25 mouse cellular contexts compared by ENCODE assay signal in genomic region chr7:19792701-19793630, GRCm38 (mm10). TPM values are rescaled to one million over a fixed set of nuclear protein-coding genes. Genes with fewer than 3 reads are reported as not detected.
A peak's percentile ranks its signal among the peaks of the same experiment; 100 is the strongest.
DNase-seq lines count a peak whose midpoint lies in the region; ATAC-seq and TF ChIP-seq lines count a peak whose summit lies in the region.
"Had no signal": no experiment of that assay in that cellular context is flagged by ENCODE, and none has a peak within 500 bp of the region (broad histone marks: within the 10 kb centered on the region; RNA-seq: fewer than 3 reads in every experiment).

No protein-coding gene starts in this region.

- TF ChIP-seq RAD21 in CH12.LX (IDR thresholded peaks at IDR 0.05; ENCODE audit: low read depth, low read length), result no peak

- H3K79me2 ChIP-seq in CH12.LX (replicated peaks; ENCODE audit: control insufficient read depth, extremely low read depth, insufficient read depth, poor library complexity, severe bottlenecking), result no peaks in the 10 kb centered on the region

- dilution Hi-C loops in CH12.LX (cut with MboI; ENCODE audit: extremely low pct_ligation_motif_present, extremely low pct_unique_long_range_greater_than_20kb, low sequenced_read_pairs), result no loop called here

- DNase-seq in kidney, adult 9 months, result peak; percentile 87
- peak; percentile 75 for DNase-seq in CH12.LX (ENCODE audit: extremely low read depth)
- DNase-seq in midbrain, embryonic 11.5 days (ENCODE audit: low spot score, missing footprints), result no peak
- DNase-seq: adrenal gland, postnatal 36 days; B cell, adult 2 months; cerebellum, adult 2 months; cerebellum, postnatal 36 days; heart, postnatal 10 days; lung, adult 18-20 months; lung, postnatal 14 days; thymus, postnatal 36 days had no signal

- in situ Hi-C loops in CH12.LX (cut with MboI; ENCODE audit: low pct_ligation_motif_present, low pct_unique_long_range_greater_than_20kb, low sequenced_read_pairs), result no loop called here

- TF ChIP-seq EP300 in CH12.LX (IDR thresholded peaks at IDR 0.05; ENCODE audit: low read length), result peak; percentile 94

- no peaks in the 10 kb centered on the region for H3K9me3 ChIP-seq in kidney, embryonic 14.5 days (ENCODE audit: control insufficient read depth, low read length)
- peaks cover 4% of the 10 kb centered on the region for H3K9me3 ChIP-seq in CH12.LX (replicated peaks; ENCODE audit: low read length)
- no peaks in the 10 kb centered on the region for H3K9me3 ChIP-seq in intestine, embryonic 16.5 days (ENCODE audit: control insufficient read depth, low read length)
- no peaks in the 10 kb centered on the region for H3K9me3 ChIP-seq in stomach, embryonic 16.5 days (replicated peaks; ENCODE audit: control insufficient read depth, low read length)
- H3K9me3 ChIP-seq in midbrain, embryonic 11.5 days (ENCODE audit: control insufficient read depth, low read length), result no peaks in the 10 kb centered on the region
- H3K9me3 ChIP-seq: hindbrain, embryonic 12.5 days; limb, embryonic 12.5 days; neural tube, embryonic 15.5 days had no signal

- H3K9ac ChIP-seq in kidney, embryonic 14.5 days (ENCODE audit: low read depth, low read length), result no peak overlapping the region
- H3K9ac ChIP-seq in CH12.LX (ENCODE audit: insufficient read depth, low read depth), result 0 out of 2 replicates have a peak overlapping the region, but pooled peaks have one; percentile 21
- no peak overlapping the region for H3K9ac ChIP-seq in intestine, embryonic 16.5 days (ENCODE audit: low read depth, low read length)
- no peak overlapping the region for H3K9ac ChIP-seq in stomach, embryonic 16.5 days (ENCODE audit: low read length)
- no peak overlapping the region for H3K9ac ChIP-seq in midbrain, embryonic 11.5 days (ENCODE audit: low read length)
- H3K9ac ChIP-seq: hindbrain, embryonic 12.5 days; limb, embryonic 12.5 days; neural tube, embryonic 15.5 days had no signal

- no peak overlapping the region for H3K4me3 ChIP-seq in kidney, embryonic 14.5 days (ENCODE audit: low read length)
- H3K4me3 ChIP-seq in CH12.LX (replicated peaks in 1 of 3; ENCODE audit: low read depth in 2 of 3, low read length in 2 of 3, poor library complexity in 1 of 3), result peak overlapping the region; percentile 34 to 36 (median 34)
- no peak overlapping the region for H3K4me3 ChIP-seq in intestine, embryonic 16.5 days (ENCODE audit: low read length)
- H3K4me3 ChIP-seq in stomach, embryonic 16.5 days (replicated peaks; ENCODE audit: low read length), result no peak overlapping the region
- H3K4me3 ChIP-seq in midbrain, embryonic 11.5 days (ENCODE audit: low read depth, low read length), result no peak overlapping the region
- H3K4me3 ChIP-seq: forebrain, embryonic 10.5 days; hindbrain, embryonic 12.5 days; limb, embryonic 12.5 days; neural tube, embryonic 15.5 days had no signal

- H3K27ac ChIP-seq in kidney, embryonic 14.5 days (ENCODE audit: low read depth, low read length), result no peak overlapping the region
- peak overlapping the region; percentile 63 for H3K27ac ChIP-seq in CH12.LX (ENCODE audit: insufficient read depth, low read depth)
- H3K27ac ChIP-seq in intestine, embryonic 16.5 days (ENCODE audit: low read length), result peak overlapping the region; percentile 60
- H3K27ac ChIP-seq in stomach, embryonic 16.5 days (ENCODE audit: low read length), result peak overlapping the region; percentile 6; the same call in 1 of the 2 replicates
- no peak overlapping the region for H3K27ac ChIP-seq in midbrain, embryonic 11.5 days (ENCODE audit: low read depth, low read length)
- H3K27ac ChIP-seq: forebrain, embryonic 10.5 days; hindbrain, embryonic 12.5 days; limb, embryonic 12.5 days; neural tube, embryonic 15.5 days had no signal

- 88% methylated on average over 19 of the region's 19 CpGs for WGBS in kidney, embryonic 14.5 days
- WGBS in intestine, embryonic 16.5 days, result 76% methylated on average over 19 of the region's 19 CpGs
- 73% methylated on average over 19 of the region's 19 CpGs for WGBS in stomach, embryonic 16.5 days
- WGBS in midbrain, embryonic 11.5 days, result 91% methylated on average over 19 of the region's 19 CpGs

- ATAC-seq in kidney, embryonic 14.5 days (ENCODE audit: low FRiP score, low TSS enrichment), result no peak
- ATAC-seq in intestine, embryonic 16.5 days, result peak; percentile 24
- ATAC-seq in stomach, embryonic 16.5 days (ENCODE audit: insufficient read depth, low FRiP score), result no peak
- ATAC-seq in megakaryocyte progenitor cell, adult 5-6 weeks (replicated peaks; ENCODE audit: poor library complexity), result no peak
- no peak for ATAC-seq in midbrain, embryonic 11.5 days (ENCODE audit: low FRiP score)
- ATAC-seq: midbrain, embryonic 16.5 days had no signal

- no peak overlapping the region for H3K4me2 ChIP-seq in kidney, embryonic 14.5 days (replicated peaks; ENCODE audit: low read depth, low read length)
- H3K4me2 ChIP-seq in CH12.LX (ENCODE audit: insufficient read depth, low read depth, poor library complexity, severe bottlenecking), result peak overlapping the region; percentile 1; the same call in 1 of the 2 replicates
- no peak overlapping the region for H3K4me2 ChIP-seq in intestine, embryonic 16.5 days (ENCODE audit: low read depth, low read length)
- no peak overlapping the region for H3K4me2 ChIP-seq in stomach, embryonic 16.5 days (ENCODE audit: low read depth, low read length)
- H3K4me2 ChIP-seq in midbrain, embryonic 11.5 days, result no peak overlapping the region
- H3K4me2 ChIP-seq: heart, embryonic 11.5 days; hindbrain, embryonic 12.5 days; limb, embryonic 12.5 days; neural tube, embryonic 15.5 days had no signal

- TF ChIP-seq POLR2A in CH12.LX (IDR thresholded peaks at IDR 0.05; ENCODE audit: low read depth, low read length), result peak; percentile 48; the same call in 1 of the 2 replicates

- TF ChIP-seq CTCF in CH12.LX (conservative IDR thresholded peaks at IDR 0.05 in 1 of 2, IDR thresholded peaks at IDR 0.05 in 1 of 2; ENCODE audit: low read depth in 2 of 2, low read length in 2 of 2), result no peak

- peaks cover 11% of the 10 kb centered on the region for H3K27me3 ChIP-seq in kidney, embryonic 14.5 days (ENCODE audit: control insufficient read depth, insufficient read depth, low read length)
- H3K27me3 ChIP-seq in CH12.LX (replicated peaks), result peaks cover 4% of the 10 kb centered on the region
- peaks cover 9% of the 10 kb centered on the region; the same call in 1 of the 2 replicates for H3K27me3 ChIP-seq in intestine, embryonic 16.5 days (replicated peaks; ENCODE audit: control insufficient read depth, insufficient read depth, low read length)
- no peaks in the 10 kb centered on the region for H3K27me3 ChIP-seq in stomach, embryonic 16.5 days (ENCODE audit: control insufficient read depth, insufficient read depth, low read length)
- peaks cover 17% of the 10 kb centered on the region for H3K27me3 ChIP-seq in midbrain, embryonic 11.5 days (ENCODE audit: control insufficient read depth, insufficient read depth, low read length)

- H3K36me3 ChIP-seq in kidney, embryonic 14.5 days (ENCODE audit: control insufficient read depth, insufficient read depth, low read length), result no peaks in the 10 kb centered on the region
- peaks cover 0 to 7% of the 10 kb centered on the region in 2 experiments for H3K36me3 ChIP-seq in CH12.LX (replicated peaks in 1 of 2; ENCODE audit: control insufficient read depth in 1 of 2, insufficient read depth in 1 of 2, low read length in 1 of 2)
- H3K36me3 ChIP-seq in intestine, embryonic 16.5 days (ENCODE audit: control insufficient read depth, insufficient read depth, low read length), result no peaks in the 10 kb centered on the region
- no peaks in the 10 kb centered on the region for H3K36me3 ChIP-seq in stomach, embryonic 16.5 days (ENCODE audit: control insufficient read depth, insufficient read depth, low read length)
- H3K36me3 ChIP-seq in midbrain, embryonic 11.5 days (ENCODE audit: control insufficient read depth, insufficient read depth, low read length), result no peaks in the 10 kb centered on the region
- H3K36me3 ChIP-seq: forebrain, embryonic 10.5 days; hindbrain, embryonic 12.5 days; limb, embryonic 12.5 days; neural tube, embryonic 15.5 days had no signal

- H3K4me1 ChIP-seq in kidney, embryonic 14.5 days (ENCODE audit: control insufficient read depth, insufficient read depth, low read length), result no peaks in the 10 kb centered on the region
- peaks cover 16 to 61% of the 10 kb centered on the region in 2 experiments for H3K4me1 ChIP-seq in CH12.LX (ENCODE audit: control insufficient read depth in 1 of 2, insufficient read depth in 2 of 2)
- peaks cover 7% of the 10 kb centered on the region; the same call in 1 of the 2 replicates for H3K4me1 ChIP-seq in intestine, embryonic 16.5 days (ENCODE audit: control insufficient read depth, insufficient read depth, low read length)
- H3K4me1 ChIP-seq in stomach, embryonic 16.5 days (ENCODE audit: control insufficient read depth, insufficient read depth, low read length), result peaks cover 3% of the 10 kb centered on the region
- peaks cover 2% of the 10 kb centered on the region for H3K4me1 ChIP-seq in midbrain, embryonic 11.5 days (ENCODE audit: control insufficient read depth, insufficient read depth, low read length)

RNA-seq across cellular contexts. Expression of gene Cblc, which starts 3.6 kb away (rescaled TPM):
- polyA plus RNA-seq in kidney, embryonic 14.5 days (2014; fragmentation: Nextera tagmentation; extraction: Ambion mirVana), result 4.7 and 7.3 TPM in 2 replicates
- total RNA-seq in CH12.LX (2012; rRNA removed) (30.8 and 38.9 TPM in 2 replicates), CH12.LX (2014; rRNA removed) (6.4 and 7.2 TPM in 2 replicates)
- 12.7 and 13.4 TPM in 2 replicates for polyA plus RNA-seq in CH12.LX (2012; ENCODE audit: insufficient read length, low read depth)
- polyA plus RNA-seq in intestine, embryonic 16.5 days (2015; fragmentation: Nextera tagmentation; extraction: Ambion mirVana), result 32.6 and 42.1 TPM in 2 replicates
- polyA plus RNA-seq in stomach, embryonic 16.5 days (2015; fragmentation: Nextera tagmentation; extraction: Ambion mirVana), result 31.2 and 32.9 TPM in 2 replicates
- not detected in 2 replicates for total RNA-seq in megakaryocyte progenitor cell, adult 5-6 weeks (2015)
- total RNA-seq in megakaryocyte progenitor cell, adult 5-6 weeks (2017), result not detected in 2 replicates
- polyA plus RNA-seq in midbrain, embryonic 11.5 days (2014; fragmentation: Nextera tagmentation; extraction: Ambion mirVana), result not detected in 2 replicates
- total RNA-seq: adrenal gland, postnatal 36 days; gastrocnemius, adult 18-20 months; layer of hippocampus, postnatal 10 days; megakaryocyte-erythroid progenitor cell, adult 5-6 weeks had no signal
- polyA plus RNA-seq: cerebellum, adult 2 months had no signal

RNA-seq across cellular contexts. Expression of gene Bcam, which starts 22.1 kb away (rescaled TPM):
- polyA plus RNA-seq in kidney, embryonic 14.5 days (2014; fragmentation: Nextera tagmentation; extraction: Ambion mirVana), result 177 and 214 TPM in 2 replicates
- total RNA-seq in CH12.LX (2012; rRNA removed) (8.2 and 10.9 TPM in 2 replicates), CH12.LX (2014; rRNA removed) (2.4 and 3.0 TPM in 2 replicates)
- 4.8 and 5.3 TPM in 2 replicates for polyA plus RNA-seq in CH12.LX (2012; ENCODE audit: insufficient read length, low read depth)
- 58.7 and 62.7 TPM in 2 replicates for polyA plus RNA-seq in intestine, embryonic 16.5 days (2015; fragmentation: Nextera tagmentation; extraction: Ambion mirVana)
- 118 and 122 TPM in 2 replicates for polyA plus RNA-seq in stomach, embryonic 16.5 days (2015; fragmentation: Nextera tagmentation; extraction: Ambion mirVana)
- total RNA-seq in megakaryocyte progenitor cell, adult 5-6 weeks (2015), result not detected in 2 replicates
- total RNA-seq in megakaryocyte progenitor cell, adult 5-6 weeks (2017), result not detected in 2 replicates
- 11.7 and 13.2 TPM in 2 replicates for polyA plus RNA-seq in midbrain, embryonic 11.5 days (2014; fragmentation: Nextera tagmentation; extraction: Ambion mirVana)
- total RNA-seq: megakaryocyte-erythroid progenitor cell, adult 5-6 weeks had no signal

RNA-seq across cellular contexts. Expression of gene Bcl3, which starts 29.6 kb away (rescaled TPM):
- polyA plus RNA-seq in kidney, embryonic 14.5 days (2014; fragmentation: Nextera tagmentation; extraction: Ambion mirVana), result 3.5 and 4.2 TPM in 2 replicates
- total RNA-seq in CH12.LX (2012; rRNA removed) (15.8 and 18.8 TPM in 2 replicates), CH12.LX (2014; rRNA removed) (3.2 and 3.8 TPM in 2 replicates)
- polyA plus RNA-seq in CH12.LX (2012; ENCODE audit: insufficient read length, low read depth), result 17.9 and 25.2 TPM in 2 replicates
- 15.5 and 15.6 TPM in 2 replicates for polyA plus RNA-seq in intestine, embryonic 16.5 days (2015; fragmentation: Nextera tagmentation; extraction: Ambion mirVana)
- 9.2 TPM in 2 replicates for polyA plus RNA-seq in stomach, embryonic 16.5 days (2015; fragmentation: Nextera tagmentation; extraction: Ambion mirVana)
- total RNA-seq in megakaryocyte progenitor cell, adult 5-6 weeks (2015), result 6.3 and 11.5 TPM in 2 replicates
- total RNA-seq in megakaryocyte progenitor cell, adult 5-6 weeks (2017), result 1.6 and 4.6 TPM in 2 replicates
- polyA plus RNA-seq in midbrain, embryonic 11.5 days (2014; fragmentation: Nextera tagmentation; extraction: Ambion mirVana), result 0.47 and 0.67 TPM in 2 replicates
- total RNA-seq: megakaryocyte-erythroid progenitor cell, adult 5-6 weeks had no signal

RNA-seq across cellular contexts. Expression of gene Nectin2, which starts 42.7 kb away (rescaled TPM):
- polyA plus RNA-seq in kidney, embryonic 14.5 days (2014; fragmentation: Nextera tagmentation; extraction: Ambion mirVana), result 106 and 139 TPM in 2 replicates
- total RNA-seq in CH12.LX (2012; rRNA removed) (9.1 and 14.1 TPM in 2 replicates), CH12.LX (2014; rRNA removed) (3.0 and 3.4 TPM in 2 replicates)
- polyA plus RNA-seq in CH12.LX (2012; ENCODE audit: insufficient read length, low read depth), result 6.3 and 6.5 TPM in 2 replicates
- polyA plus RNA-seq in intestine, embryonic 16.5 days (2015; fragmentation: Nextera tagmentation; extraction: Ambion mirVana), result 143 and 149 TPM in 2 replicates
- polyA plus RNA-seq in stomach, embryonic 16.5 days (2015; fragmentation: Nextera tagmentation; extraction: Ambion mirVana), result 98.6 and 104 TPM in 2 replicates
- total RNA-seq in megakaryocyte progenitor cell, adult 5-6 weeks (2015), result 0.95 and 2.2 TPM in 2 replicates
- total RNA-seq in megakaryocyte progenitor cell, adult 5-6 weeks (2017), result 0.78 and 1.0 TPM in 2 replicates
- 48.0 and 52.8 TPM in 2 replicates for polyA plus RNA-seq in midbrain, embryonic 11.5 days (2014; fragmentation: Nextera tagmentation; extraction: Ambion mirVana)

RNA-seq across cellular contexts. Expression of gene Gm19345, which starts 58.8 kb away (rescaled TPM):
- polyA plus RNA-seq in kidney, embryonic 14.5 days (2014; fragmentation: Nextera tagmentation; extraction: Ambion mirVana), result 0.27 TPM in 1 of 2 replicates, not detected in the other
- total RNA-seq in CH12.LX (2012; rRNA removed) (0.59 TPM in 1 of 2 replicates, not detected in the other), CH12.LX (2014; rRNA removed) (not detected in 2 replicates)
- polyA plus RNA-seq in CH12.LX (2012; ENCODE audit: insufficient read length, low read depth), result 4.1 and 4.3 TPM in 2 replicates
- polyA plus RNA-seq in intestine, embryonic 16.5 days (2015; fragmentation: Nextera tagmentation; extraction: Ambion mirVana), result 0.13 and 0.27 TPM in 2 replicates
- 0.31 and 0.36 TPM in 2 replicates for polyA plus RNA-seq in stomach, embryonic 16.5 days (2015; fragmentation: Nextera tagmentation; extraction: Ambion mirVana)
- not detected in 2 replicates for total RNA-seq in megakaryocyte progenitor cell, adult 5-6 weeks (2015)
- not detected in 2 replicates for total RNA-seq in megakaryocyte progenitor cell, adult 5-6 weeks (2017)
- 0.22 TPM in 1 of 2 replicates, not detected in the other for polyA plus RNA-seq in midbrain, embryonic 11.5 days (2014; fragmentation: Nextera tagmentation; extraction: Ambion mirVana)
- total RNA-seq: gastrocnemius, adult 18-20 months; gastrocnemius, postnatal 4 days; heart, postnatal 10 days; megakaryocyte-erythroid progenitor cell, adult 5-6 weeks had no signal
- polyA plus RNA-seq: forebrain, embryonic 10.5 days; heart, embryonic 11.5 days had no signal

Comparison
In these comparisons a context has a peak if more than half of its experiments do, and no peak if none do; other contexts are left out.
1. H3K27ac ChIP-seq: peak in CH12.LX (single experiment), intestine, embryonic 16.5 days (single experiment) and stomach, embryonic 16.5 days (single experiment); none in kidney, embryonic 14.5 days (single experiment) and midbrain, embryonic 11.5 days (single experiment).
2. H3K4me3 ChIP-seq: peak in CH12.LX (3 of 3); none in kidney, embryonic 14.5 days (single experiment), intestine, embryonic 16.5 days (single experiment), stomach, embryonic 16.5 days (single experiment) and midbrain, embryonic 11.5 days (single experiment).